Mouse (Mus musculus) retina, adult 2 months (tissue): ENCODE measurements around the gene Jtb.
"Not testable (repeated sequence)": the region's sequence is repeated elsewhere in the genome, so short reads cannot be mapped to it uniquely, and the experiment has no call there.

Experiments
- DNase-seq: peaks from one replicate; pipeline ENCODE4 v3.0.0-alpha.2; 2012; ENCODE audit warnings: low read depth, low spot score

Jtb gene

DNA sequence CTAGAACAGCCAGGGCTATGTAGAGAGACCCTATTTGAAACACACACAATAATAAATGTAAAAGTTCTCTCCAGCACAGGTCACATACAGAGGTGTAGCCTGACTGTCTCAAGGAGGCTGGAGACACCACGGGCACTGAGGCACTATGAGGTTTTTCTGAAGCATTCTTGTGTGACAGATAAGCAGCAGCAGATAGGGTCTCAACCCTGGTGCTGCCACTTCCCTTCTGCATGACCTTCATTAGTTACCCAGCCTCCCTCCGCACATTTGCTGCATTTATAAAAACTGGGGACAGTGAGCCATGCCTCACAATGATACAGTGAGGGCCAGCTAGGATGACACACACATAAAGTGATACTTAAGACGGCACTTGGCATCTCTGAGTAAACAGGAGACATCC lies 8.5 kb upstream of the Jtb start:
- DNase-seq = no peak

DNA sequence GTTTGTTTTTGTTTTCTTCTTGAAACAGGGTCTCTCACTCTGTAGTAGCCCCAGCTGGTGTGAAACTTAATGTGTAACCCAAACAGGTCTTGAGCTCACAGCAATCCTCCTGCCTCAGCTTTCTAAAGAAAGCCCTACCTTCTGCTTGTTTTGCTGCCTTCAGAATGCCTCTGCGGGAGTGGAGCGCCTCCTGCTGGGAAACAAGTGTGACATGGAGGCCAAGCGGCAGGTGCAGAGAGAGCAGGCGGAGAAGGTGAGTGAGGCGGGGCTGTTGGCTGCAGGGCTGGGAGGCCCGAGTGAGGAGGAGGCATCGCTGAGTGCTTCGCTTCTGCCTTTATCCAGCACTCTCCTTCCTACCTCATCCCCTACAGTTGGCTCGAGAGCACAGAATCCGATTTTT lies 7.1 kb upstream of the Jtb start:
- DNase-seq = no peak

DNA sequence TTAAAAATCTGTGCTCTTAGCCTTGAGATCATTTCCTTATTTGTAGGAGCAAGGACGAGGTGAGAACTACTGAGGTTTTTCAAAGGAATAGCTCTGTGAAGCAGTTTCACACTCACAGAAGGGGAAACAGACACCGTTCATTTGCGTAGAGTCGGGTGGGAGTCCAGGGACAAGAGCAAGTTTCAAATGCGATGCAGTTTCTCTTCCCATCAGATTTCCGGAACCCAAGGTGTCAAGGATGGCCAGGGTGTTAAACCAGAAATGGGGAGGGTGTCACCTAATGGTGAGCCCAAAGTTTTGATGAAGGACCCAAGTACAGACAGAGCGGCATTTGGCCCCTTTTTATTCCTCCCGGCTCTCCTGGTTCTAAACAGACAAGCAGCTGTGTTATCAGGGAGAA lies 322 bp upstream of the Jtb start:
- no peak for DNase-seq

DNA sequence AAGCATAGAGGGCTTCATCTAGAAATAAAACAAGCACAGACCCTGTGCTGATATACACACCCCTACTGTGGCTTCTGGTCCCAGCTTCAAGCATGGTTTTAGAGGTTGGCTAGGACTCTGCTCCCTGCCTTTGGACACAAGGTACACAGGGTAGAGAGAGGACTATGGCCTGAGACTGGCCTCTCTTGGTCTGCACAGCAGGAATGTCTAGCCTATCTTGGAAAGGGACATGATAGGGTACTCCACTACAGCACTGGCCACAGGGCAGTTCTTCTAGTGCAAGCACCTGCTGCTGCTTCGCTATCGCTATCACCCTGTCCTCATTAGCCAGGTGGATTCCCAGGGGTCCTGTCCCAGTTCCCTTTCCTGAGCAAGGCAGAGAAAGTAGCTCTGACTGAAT lies 9.9 kb downstream of the Jtb start:
- DNase-seq = no peak

DNA sequence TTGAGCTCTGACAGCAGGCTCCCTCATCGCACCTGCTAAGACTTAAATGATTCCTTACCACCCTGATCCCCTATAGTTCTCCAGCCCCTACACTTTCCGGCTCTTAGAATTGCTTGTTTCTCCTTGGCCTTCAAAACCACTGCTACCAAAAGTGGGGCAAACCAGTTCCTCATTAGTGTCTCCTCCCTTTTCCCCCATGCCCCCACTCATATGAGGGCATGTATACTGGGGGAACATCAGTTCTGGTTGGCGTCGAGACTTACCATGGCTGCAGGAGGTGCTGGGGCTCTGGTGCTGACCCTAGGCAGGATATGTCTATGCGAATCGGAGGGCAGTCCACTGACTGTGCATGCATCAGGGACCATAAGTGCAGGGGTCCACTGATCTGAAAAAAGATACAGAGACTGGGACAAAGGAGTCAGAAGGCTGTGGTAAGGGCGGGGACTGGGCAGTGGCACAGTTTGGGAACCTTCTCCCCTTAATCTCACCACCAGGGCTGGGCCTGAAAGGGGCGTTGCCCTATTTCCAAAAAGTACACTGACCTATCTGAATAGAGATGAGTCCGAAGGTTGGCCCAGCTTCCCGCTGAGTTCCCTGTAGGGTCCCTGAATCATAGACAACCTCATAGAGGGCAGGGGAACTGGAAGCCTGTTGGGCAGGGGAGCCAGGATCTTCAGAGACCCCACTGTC lies 10.4 kb downstream of the Jtb start:
- no peak for DNase-seq

DNA sequence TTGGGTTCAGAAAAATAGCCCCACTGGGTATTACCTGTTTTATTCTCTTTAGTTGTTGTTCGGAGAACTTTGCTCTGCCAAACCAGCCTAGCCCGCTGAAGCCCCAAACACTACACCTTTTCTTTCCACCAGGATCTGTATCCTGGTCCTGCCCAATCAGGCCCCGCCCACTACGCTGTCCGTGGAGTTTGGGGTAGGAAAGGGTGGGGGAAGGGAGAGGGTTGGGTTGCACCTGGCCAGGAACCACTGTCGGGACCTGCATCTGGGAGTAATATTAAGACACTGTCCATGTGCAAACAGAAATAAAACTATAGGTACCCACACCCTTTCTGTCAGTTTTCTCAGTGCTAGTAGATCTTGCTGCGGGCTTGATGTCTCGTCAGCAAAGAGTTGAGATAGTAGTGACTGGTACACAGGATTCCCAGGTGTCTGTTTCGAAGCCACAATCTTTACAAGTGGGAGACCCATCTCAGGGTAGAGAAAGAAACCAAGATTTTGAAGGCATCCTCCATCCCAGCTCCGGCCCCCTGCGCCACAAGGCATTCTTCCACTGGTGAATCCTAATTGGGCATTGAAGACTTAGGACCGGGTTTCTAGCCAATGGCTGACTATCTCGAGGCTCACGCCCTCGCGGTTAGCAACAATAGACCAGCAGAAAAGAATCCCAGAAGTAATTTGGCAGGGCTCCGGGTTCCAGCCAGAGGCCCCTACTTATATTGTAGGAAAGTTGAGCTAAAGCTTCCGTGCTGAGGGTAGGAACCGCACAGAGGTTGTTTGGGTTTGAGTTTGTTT lies 11.8 kb downstream of the Jtb start, which contains the start of gene Creb3l4:
TSS of gene Creb3l4 (minus strand) at position 529 of the 792 bp plus-strand sequence.
- DNase-seq = no peak

DNA sequence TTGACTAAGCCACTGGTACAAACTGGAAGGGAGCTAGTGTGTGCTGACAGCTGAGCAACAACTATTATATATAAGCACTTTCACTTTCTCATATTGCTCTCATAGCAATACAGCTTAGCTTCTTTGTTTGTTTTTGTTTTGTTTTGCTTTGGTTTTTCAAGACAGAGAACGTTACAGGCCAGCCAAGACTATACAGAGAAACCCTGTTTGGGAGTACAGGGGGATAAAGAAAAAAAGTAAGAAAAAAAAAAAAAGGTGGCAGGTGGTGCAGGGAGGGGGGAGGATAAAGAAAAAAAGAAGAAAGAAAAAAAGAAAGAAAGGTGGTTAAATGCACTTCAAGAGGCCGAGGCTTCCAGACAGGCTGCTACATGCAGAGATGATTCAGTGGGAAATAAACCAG lies 14.0 kb downstream of the Jtb start:
- no peak for DNase-seq

DNA sequence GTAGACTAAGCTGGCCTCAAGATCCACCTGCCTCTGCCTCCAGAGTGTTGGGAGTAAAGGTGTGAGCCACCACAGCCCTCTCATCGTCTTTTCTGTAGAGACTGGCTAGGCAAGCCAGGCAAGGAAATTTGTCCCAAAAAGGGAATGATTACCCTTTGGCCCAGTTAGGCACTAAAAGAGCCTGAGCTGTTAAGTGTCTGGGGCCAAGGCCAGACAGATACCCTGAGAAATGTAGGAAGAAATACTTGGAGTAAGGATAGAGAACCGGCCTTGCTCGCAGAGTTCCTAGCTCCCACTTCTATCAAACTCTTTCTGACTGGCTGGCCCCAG lies 16.2 kb downstream of the Jtb start:
- DNase-seq = no peak

DNA sequence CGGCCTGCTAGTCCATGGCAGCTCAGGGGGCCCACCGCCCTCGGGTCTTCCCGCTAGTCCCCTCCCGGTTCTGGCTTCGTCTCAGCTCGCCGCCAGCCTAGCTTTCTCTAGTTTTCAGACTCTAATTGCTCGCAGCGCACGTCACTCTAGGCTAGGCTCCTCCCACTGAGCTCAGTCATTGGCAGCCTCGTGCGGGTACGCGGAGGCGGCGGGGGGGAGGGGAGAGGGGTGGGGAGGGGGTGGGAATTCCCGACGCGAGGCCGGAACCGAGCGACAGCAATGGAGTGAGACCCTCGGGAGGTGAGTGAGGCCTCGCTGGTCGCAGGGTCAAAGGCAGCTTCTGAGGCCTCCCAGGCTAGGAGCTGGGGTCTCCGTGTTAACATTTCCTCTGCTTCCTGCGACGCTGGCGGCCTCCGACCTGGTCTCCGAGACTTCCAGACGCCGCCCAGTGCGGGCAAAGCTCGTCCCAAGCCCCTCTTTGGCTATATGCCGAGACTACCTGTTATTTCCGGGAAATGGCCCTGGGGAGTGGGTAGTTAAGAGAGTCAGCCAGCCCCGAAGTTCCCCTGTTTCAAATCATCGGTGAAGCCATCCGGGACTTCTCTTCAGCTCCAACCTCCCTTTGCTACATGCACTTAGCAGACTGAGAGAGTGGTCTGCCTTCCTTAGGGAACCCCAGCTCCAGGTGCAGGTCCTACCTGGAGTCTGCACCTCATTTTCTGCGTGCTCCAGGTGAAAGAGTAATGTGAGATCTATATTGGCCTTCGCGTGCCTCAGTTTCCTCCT lies 16.8 kb downstream of the Jtb start, which contains the start of gene Slc39a1:
TSS of gene Slc39a1 (plus strand) at position 213 of the 786 bp plus-strand sequence.
- DNase-seq = peak; percentile 76

DNA sequence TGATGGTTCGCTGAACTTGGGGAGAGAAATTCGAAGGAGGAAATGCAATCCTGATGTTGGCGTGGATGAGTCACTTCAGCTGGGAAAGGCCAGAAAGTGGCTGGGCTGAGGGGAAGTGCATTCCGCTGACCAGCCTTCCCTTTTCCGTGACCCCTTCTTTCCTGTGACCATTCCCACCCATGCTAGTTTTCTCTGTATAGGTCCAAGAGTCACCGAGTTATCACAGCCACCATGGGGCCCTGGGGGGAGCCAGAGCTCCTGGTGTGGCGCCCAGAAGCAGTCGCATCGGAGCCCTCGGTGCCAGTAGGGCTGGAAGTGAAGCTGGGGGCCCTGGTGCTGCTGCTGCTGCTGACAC lies 17.3 kb downstream of the Jtb start:
- no peak for DNase-seq

DNA sequence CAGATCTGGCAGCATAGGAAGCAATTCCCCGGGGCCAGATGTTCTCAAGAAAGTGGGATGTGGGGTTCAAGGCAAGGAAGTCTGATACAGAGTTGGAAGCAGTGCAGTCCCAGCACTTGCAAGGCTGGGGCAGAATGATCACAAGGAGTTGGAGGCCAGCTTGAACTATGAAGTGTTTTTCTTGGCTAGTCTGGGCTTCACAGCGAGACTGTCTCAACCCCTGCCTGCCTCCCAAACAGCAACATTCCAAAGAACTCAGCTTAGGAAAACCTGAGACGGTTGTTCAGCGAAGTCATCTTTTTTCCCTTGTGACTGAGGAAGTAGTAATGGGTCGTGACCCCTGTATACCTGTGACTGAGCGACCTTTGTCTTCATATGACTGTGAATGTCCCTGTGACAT lies 19.4 kb downstream of the Jtb start:
- no peak for DNase-seq

DNA sequence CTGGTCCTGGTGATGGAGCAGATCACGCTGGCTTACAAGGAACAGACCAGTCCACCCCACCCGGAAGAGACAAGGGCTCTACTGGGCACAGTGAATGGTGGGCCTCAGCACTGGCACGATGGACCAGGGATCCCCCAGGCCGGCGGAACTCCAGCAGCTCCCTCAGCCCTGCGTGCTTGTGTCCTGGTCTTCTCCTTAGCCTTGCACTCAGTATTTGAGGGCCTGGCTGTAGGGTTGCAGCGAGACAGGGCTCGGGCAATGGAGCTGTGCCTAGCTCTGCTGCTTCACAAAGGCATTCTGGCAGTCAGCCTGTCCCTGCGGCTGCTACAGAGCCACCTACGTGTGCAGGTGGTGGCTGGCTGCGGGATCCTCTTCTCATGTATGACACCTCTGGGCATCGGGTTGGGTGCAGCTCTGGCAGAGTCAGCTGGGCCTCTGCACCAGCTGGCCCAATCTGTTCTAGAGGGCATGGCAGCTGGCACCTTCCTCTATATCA lies 20.4 kb downstream of the Jtb start:
- DNase-seq = not testable (repeated sequence)

DNA sequence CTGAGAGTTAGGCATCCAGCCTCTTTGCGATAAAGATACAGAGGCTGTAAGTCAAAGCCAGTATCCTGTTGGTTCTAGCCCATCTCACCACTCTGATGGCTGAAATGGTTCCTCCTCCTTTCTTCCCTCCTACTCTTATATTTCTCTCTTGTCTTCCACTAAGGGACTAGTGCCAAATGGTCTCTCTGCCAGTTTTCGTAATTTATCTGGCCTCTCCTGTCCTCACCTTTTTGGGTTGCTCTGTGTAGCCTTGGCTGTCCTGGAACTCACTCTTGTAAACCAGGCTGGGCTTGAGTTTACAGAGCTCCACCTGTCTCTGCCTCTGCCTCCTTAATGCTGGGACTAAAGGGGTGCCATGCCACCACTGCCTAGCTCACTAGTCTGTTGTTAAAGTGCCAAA lies 21.3 kb downstream of the Jtb start:
- DNase-seq = not testable (repeated sequence)

DNA sequence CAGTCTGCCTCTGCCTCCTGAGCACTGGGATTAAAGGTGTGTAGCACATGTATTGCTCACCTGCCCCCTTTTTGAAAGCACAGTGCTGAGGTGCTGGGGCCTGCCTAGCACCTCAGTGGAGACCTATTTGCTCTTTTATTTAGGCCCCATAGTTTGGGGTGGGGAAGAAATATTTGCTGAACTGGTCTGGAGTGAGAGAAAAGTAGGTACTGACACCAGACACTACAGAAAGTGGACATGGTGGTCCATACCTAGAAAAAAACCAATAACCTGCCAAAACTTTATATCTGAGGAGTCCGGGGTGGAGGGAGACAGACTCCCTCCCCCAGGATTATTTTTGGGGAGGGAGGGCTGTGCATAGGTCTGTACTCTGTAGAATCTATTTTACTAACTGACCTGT lies 21.8 kb downstream of the Jtb start:
- DNase-seq = not testable (repeated sequence)

DNA sequence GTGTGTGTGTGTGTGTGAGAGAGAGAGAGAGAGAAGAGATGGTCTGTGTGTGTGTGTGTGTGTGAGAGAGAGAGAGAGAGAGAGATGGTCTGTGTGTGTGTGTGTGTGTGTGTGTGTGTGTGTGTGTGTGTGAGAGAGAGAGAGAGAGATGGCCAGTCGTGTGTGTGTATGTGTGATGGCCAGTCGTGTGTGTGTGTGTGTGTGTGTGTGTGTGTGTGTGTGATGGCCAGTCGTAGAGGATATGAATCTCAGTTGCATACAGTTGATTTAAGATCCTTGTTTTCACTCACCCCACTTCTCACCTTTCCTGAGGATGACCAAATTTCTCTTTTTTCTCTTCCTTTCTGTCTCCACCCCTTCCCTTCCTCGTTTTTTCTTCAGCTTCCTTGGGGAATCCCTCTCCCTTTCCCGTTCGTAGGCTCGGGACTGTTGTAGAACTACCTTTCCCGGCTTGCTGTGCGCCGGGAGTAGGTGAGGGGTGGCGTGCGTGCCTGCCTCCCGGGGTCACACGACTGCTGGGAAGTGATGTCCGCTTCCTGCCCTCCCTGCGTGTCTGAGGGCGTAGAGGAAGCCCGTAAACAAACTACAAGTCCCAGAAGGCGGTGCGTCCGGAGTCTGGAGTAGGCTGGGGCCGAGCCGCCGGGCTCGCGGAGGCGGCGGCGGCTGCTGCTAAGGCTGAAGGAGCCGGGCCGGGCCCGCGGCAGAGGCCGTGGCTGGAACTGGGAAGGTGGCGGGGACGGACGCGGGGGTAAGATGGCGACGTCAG lies 22.4 kb downstream of the Jtb start, which contains the start of gene Crtc2:
TSS of gene Crtc2 (plus strand) at position 511 of the 766 bp plus-strand sequence.
- peak; percentile 93 for DNase-seq

DNA sequence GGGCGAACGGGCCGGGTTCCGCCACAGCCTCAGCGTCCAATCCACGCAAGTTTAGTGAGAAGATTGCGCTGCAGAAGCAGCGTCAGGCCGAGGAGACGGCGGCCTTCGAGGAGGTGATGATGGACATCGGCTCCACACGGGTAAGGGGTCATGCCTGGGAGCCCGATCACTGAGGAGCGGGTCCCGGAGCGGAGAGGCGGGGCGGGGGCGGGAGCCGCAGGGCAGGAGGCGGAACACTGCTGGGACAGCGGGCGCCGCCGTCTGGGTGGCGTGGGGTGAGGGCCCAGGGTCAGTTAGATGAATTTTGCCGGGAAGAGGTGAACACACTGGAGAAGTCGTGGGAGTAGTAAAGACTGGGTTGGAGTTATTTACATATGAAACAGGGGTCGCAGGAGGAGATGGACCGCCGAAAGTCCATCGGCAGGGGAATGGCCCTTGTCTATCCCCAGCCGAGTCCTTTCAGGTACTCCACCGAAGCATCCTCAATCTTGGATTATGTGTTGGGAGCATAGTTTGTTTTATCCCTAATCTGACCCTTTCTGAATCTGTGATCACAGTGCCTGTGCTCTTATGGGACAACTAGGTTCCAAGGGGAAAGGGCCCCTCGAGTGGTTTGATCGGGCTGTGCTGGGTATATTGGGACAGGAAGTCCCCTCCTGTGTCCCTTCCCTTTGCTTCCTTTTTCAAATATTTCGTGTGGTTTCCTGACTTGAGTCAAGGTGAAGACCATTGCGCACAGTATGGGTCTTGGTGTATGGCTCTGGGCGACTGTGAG lies 23.2 kb downstream of the Jtb start:
- DNase-seq = no peak

DNA sequence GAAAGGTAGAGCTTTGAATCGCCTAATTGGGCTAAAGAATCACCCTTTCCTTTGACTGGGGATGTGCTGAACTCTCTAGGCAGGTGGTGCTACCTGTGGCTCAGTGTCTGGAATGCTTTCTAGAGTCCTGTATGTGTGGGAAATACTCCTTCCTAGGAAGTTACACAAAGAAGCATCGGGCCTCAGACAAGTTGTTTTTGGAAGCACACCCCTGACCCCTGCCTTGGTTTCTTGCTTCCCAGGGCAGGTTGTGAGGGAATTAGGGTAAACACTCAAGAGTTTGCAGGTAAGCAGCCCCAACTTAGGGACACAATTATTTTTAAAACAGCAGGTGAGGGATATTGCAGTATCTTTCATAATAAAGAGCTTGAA lies 23.8 kb downstream of the Jtb start:
- DNase-seq = no peak

DNA sequence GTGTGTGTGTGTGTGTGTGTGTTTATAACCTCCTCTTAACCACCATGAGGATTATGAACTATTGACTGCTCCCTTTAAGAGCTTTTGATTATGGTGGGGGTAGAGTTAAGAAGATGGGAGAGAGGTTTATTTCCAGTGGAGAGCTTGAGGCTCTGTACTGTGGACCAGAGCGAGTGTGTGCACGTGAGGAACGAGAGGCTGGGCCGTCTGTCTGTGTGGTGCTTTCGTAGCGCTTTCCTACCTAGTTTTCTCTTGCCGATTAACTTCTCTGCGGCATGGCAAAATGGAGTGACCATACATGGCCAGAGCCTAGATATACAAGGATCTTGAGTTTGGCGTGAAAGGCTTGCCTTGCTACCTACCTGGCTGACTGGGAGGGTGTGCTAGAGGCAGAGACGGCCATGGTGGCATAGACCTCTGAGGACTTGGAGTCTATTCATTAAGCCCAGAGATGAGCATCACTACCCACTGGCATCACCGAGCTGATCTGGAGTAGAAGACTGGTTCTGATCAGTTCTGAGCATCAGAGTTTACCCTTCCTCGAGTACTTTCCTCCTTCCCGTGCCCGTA lies 24.5 kb downstream of the Jtb start:
- no peak for DNase-seq

DNA sequence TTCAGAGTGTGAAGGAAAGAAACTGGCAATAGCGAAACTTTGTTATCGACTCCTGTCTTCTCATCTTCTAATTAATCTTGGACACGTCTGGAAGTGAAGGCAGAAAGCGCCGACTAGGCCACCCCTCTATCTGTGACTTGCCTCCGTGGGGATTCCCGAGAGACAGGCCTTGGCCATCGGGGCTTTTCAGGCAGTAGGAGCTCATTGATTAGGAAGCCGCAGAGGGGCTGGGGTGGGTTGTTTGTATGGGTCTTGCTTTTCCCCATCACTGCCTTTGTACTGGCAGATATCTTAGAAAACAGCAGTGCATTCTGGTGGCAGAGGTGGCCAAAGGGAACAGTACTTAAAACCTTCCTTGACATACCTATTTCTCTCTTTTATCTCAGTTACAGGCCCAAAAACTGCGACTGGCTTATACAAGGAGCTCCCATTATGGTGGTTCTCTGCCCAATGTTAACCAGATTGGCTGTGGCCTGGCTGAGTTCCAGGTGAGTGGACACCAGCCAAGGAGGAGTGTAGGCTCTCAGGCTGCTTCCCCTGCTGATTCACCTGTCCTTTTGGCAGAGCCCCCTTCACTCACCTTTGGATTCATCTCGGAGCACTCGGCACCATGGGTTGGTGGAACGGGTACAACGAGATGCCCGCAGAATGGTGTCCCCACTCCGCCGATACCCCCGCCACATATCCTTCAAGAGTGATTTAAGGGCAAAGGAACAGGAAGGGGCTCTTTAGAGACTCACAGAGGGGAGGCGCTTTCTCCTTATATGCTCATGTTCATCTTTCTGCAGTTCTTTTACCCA lies 25.5 kb downstream of the Jtb start:
- DNase-seq = no peak

DNA sequence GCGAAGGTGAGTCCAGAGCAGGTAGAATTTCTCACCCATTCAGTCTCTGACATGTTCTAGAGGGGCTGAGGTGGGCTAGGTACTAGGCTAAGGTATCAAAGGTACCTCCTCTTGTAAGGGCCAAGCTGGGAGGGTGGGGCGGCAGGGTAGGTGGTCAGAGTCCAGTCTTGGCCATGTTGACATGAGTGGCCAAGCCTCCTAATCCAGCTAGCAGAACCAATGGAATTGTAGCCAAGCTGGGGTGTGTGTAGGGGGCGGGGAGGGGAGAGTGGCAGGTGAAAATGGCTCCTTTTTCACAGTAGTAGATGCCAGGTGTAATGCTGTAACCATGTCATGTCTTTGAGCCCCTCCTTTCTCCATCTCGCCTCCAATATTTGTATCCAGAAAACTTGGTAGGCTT lies 27.1 kb downstream of the Jtb start:
- no peak for DNase-seq
